Mouse (Mus musculus) liver, embryonic 18 days (tissue): ENCODE measurements around the gene Omt2b. TPM values are rescaled to one million over a fixed set of nuclear protein-coding genes. Genes with fewer than 3 reads are reported as not detected.

Source experiments
- polyA plus RNA-seq: library from polyadenylated mRNA; depleted of rRNA; stranded (reverse); fragments of >200 nt; gene quantifications from 2 replicates; pipeline ENCODE4 v1.2.3, GENCODE M21; 2012; rRNA removed

Omt2b gene
- polyA plus RNA-seq: not detected in 2 replicates

DNA sequence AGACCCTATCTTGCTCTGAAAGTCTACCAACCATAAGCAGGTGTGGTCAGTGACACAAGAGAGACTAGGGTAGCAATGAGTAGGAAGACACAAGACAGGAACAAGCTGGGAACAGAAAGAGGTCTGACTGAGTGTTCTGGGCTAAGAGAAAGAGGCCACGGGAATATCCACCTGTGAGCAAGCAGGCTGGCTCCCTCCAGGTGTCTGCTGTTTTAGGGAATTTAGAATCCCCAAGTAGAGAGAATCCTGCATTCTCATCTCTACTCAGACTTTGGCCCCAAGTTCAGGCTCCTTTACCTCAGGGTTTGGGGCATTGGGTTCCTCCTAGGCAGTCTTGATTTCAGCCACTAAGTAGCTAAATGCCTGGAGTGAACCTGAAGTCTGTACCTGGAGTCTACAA, at the start of gene Omt2b:
Gene Omt2b (plus strand): TSS at position 301 of the 400 bp plus-strand sequence.

GRCm38 (mm10) chr9:78289723-78290122, 37.7 kb upstream of the Omt2b start, which contains the start of gene Gm10639:
Gm10639 (plus strand) TSS chr9:78289923.

GRCm38 (mm10) chr9:78314696-78315095, 12.7 kb upstream of the Omt2b start, which contains the start of gene Omt2a:
Omt2a (minus strand) TSS chr9:78314796.

GRCm38 (mm10) chr9:78355611-78356010, 28.2 kb downstream of the Omt2b start, which contains the start of gene Gsta2:
Gsta2 (minus strand) TSS chr9:78355788.

GRCm38 (mm10) chr9:78367959-78368358, 40.6 kb downstream of the Omt2b start, which contains the start of gene Dppa5a:
Dppa5a (minus strand) TSS chr9:78368177.

GRCm38 (mm10) chr9:78378113-78378785, 50.9 kb downstream of the Omt2b start, which contains the start of gene Ooep:
Ooep (minus strand) TSS chr9:78378725.

Other genes with a start within 250 kb of the Omt2b start
- 48.5 and 53.3 TPM in 2 replicates for gene Fbxo9, start 218.5 kb upstream of the Omt2b start, polyA plus RNA-seq
- gene Ick, start 218.4 kb upstream of the Omt2b start, polyA plus RNA-seq: 5.8 and 6.2 TPM in 2 replicates
- 17.7 and 18.5 TPM in 2 replicates for gene Gsta4, start 144.8 kb upstream of the Omt2b start, polyA plus RNA-seq
- gene Gsta1, start 96.9 kb upstream of the Omt2b start, polyA plus RNA-seq: not detected in 2 replicates
- 0.11 TPM in 1 of 2 replicates, not detected in the other for gene Gm3776, start 70.5 kb upstream of the Omt2b start, polyA plus RNA-seq
- gene Gm10639, start 37.7 kb upstream of the Omt2b start, polyA plus RNA-seq: 0.06 TPM in 1 of 2 replicates, not detected in the other
- gene Omt2a, start 12.8 kb upstream of the Omt2b start, polyA plus RNA-seq: not detected in 2 replicates
- 0.09 and 0.59 TPM in 2 replicates for gene Gsta2, start 28.2 kb downstream of the Omt2b start, polyA plus RNA-seq
- not detected in 2 replicates for gene Dppa5a, start 40.6 kb downstream of the Omt2b start, polyA plus RNA-seq
- gene Ooep, start 51.1 kb downstream of the Omt2b start, polyA plus RNA-seq: 0.01 TPM in 1 of 2 replicates, not detected in the other
- 0.02 and 0.03 TPM in 2 replicates for gene Ddx43, start 68.2 kb downstream of the Omt2b start, polyA plus RNA-seq
- gene Cgas, start 115.6 kb downstream of the Omt2b start, polyA plus RNA-seq: 1.2 and 1.6 TPM in 2 replicates
- 10.5 and 12.3 TPM in 2 replicates for gene Mto1, start 120.6 kb downstream of the Omt2b start, polyA plus RNA-seq
- gene Gm17324, start 121.2 kb downstream of the Omt2b start, polyA plus RNA-seq: 0.13 TPM in 2 replicates
- 4,026 and 4,162 TPM in 2 replicates for gene Eef1a1, start 161.6 kb downstream of the Omt2b start, polyA plus RNA-seq